Mouse (Mus musculus) heart, embryonic 16.5 days (tissue): ENCODE results near the gene Fbxl12. TPM values are rescaled to one million over a fixed set of nuclear protein-coding genes. Genes with fewer than 3 reads are reported as not detected.

Experiments used
- ATAC-seq: fragments of 200-750 bp; cut with Nextera tagmentation; replicated peaks from 2 replicates; pipeline ENCODE4 v1.8.0; 2017; ENCODE audit warnings: moderate number of reproducible peaks; ENCODE audit not compliant: insufficient read depth, low FRiP score; ENCODE audit errors: extremely low read depth
- H3K27ac ChIP-seq: fragments of 300-500 bp; sonication (generic); 2 replicates; pipeline ENCODE4 v1.5.1; 2014; ENCODE audit warnings: mild to moderate bottlenecking, low read length, control low read depth, moderate library complexity
- H3K27me3 ChIP-seq: fragments of 300-500 bp; sonication (generic); 2 replicates; pipeline ENCODE4 v1.6.1; 2014; ENCODE audit warnings: low read length, mixed read lengths; ENCODE audit not compliant: control insufficient read depth, insufficient read depth
- H3K36me3 ChIP-seq: fragments of 300-500 bp; sonication (generic); 2 replicates; pipeline ENCODE4 v1.6.1; 2014; ENCODE audit not compliant: control insufficient read depth, insufficient read depth
- H3K4me1 ChIP-seq: fragments of 300-500 bp; sonication (generic); 2 replicates; pipeline ENCODE4 v1.6.1; 2014; ENCODE audit warnings: low read length, mixed read lengths; ENCODE audit not compliant: control insufficient read depth, insufficient read depth
- H3K4me2 ChIP-seq: fragments of 300-500 bp; sonication (generic); 2 replicates; pipeline ENCODE4 v1.6.1; 2014; ENCODE audit warnings: low read depth, mild to moderate bottlenecking, control low read depth, low read length
- H3K4me3 ChIP-seq: fragments of 300-500 bp; sonication (generic); 2 replicates; pipeline ENCODE4 v1.5.1; 2014; ENCODE audit warnings: mild to moderate bottlenecking, control low read depth, low read length
- H3K9ac ChIP-seq: fragments of 300-500 bp; sonication (generic); 2 replicates; pipeline ENCODE4 v1.6.1; 2014; ENCODE audit warnings: low read length, control low read depth
- H3K9me3 ChIP-seq: fragments of 300-500 bp; sonication (generic); replicated peaks from 2 replicates; pipeline ENCODE4 v1.6.1; 2016; ENCODE audit warnings: low read length; ENCODE audit not compliant: control insufficient read depth
- WGBS: fragments of 180-500 bp; shearing (Covaris S2); extraction: QIAGEN DNeasy Blood & Tissue Kit; methylation state at CpG from one replicate; pipeline ENCODE4 v1.1.7; 2014; 5-methylcytosine and 5-hydroxymethylcytosine counted together
- polyA plus RNA-seq: library from polyadenylated mRNA; unstranded; fragments of >200 nt; fragmentation: Nextera tagmentation; extraction: Ambion mirVana; gene quantifications from 2 replicates; pipeline ENCODE4 v1.2.1, GENCODE M21; 2015

Gene Fbxl12
- polyA plus RNA-seq, 1 experiment from 2014 or later, result 21.6 TPM

- H3K27ac ChIP-seq, result no peak overlapping the region
- no peaks in the 10 kb centered on the region for H3K27me3 ChIP-seq
- no peak overlapping the region for H3K4me2 ChIP-seq
- no peak overlapping the region for H3K4me3 ChIP-seq
- H3K36me3 ChIP-seq, result peaks cover 37% of the 10 kb centered on the region
- no peak overlapping the region for H3K9ac ChIP-seq
- WGBS, result 96% methylated on average over 8 of the region's 8 CpGs
- no peaks in the 10 kb centered on the region for H3K9me3 ChIP-seq
- peaks cover 9% of the 10 kb centered on the region for H3K4me1 ChIP-seq
- no peak for ATAC-seq
Observed at GRCm38 (mm10) chr9:20662874-20663273, 18.3 kb upstream of the Fbxl12 start.

- no peak overlapping the region for H3K4me2 ChIP-seq
- no peak overlapping the region for H3K4me3 ChIP-seq
- ATAC-seq, result no peak
- H3K27me3 ChIP-seq, result no peaks in the 10 kb centered on the region
- H3K36me3 ChIP-seq, result peaks cover 41% of the 10 kb centered on the region
- H3K27ac ChIP-seq, result no peak overlapping the region
- no peak overlapping the region for H3K9ac ChIP-seq
- H3K4me1 ChIP-seq, result peaks cover 13% of the 10 kb centered on the region
- H3K9me3 ChIP-seq, result no peaks in the 10 kb centered on the region
- 53% methylated on average over 3 of the region's 3 CpGs for WGBS
Observed at GRCm38 (mm10) chr9:20662325-20662724, 17.8 kb upstream of the Fbxl12 start.

GRCm38 (mm10) chr9:20657546-20657945 lies 13.0 kb upstream of the Fbxl12 start:
- no peak overlapping the region for H3K4me2 ChIP-seq
- peak overlapping the region; percentile 71 for H3K27ac ChIP-seq
- peak overlapping the region; percentile 8; the same call in 1 of the 2 replicates for H3K9ac ChIP-seq
- peak; percentile 33; the same call in 1 of the 2 replicates for ATAC-seq
- WGBS, result 59% methylated on average over 3 of the region's 3 CpGs
- peaks cover 27% of the 10 kb centered on the region for H3K4me1 ChIP-seq
- no peaks in the 10 kb centered on the region for H3K9me3 ChIP-seq
- H3K36me3 ChIP-seq, result peaks cover 38% of the 10 kb centered on the region
- H3K27me3 ChIP-seq, result no peaks in the 10 kb centered on the region
- no peak overlapping the region for H3K4me3 ChIP-seq

- Histone ChIP-seq H3K36me3 (peaks cover 23% of the 10 kb centered on the region), H3K9ac (no peak overlapping the region), H3K27ac (no peak overlapping the region), H3K9me3 (no peaks in the 10 kb centered on the region), H3K4me3 (no peak overlapping the region), H3K4me1 (peaks cover 33% of the 10 kb centered on the region), H3K4me2 (no peak overlapping the region), H3K27me3 (no peaks in the 10 kb centered on the region)
- no peak for ATAC-seq
- WGBS, result 88% methylated on average over 3 of the region's 3 CpGs
Observed at GRCm38 (mm10) chr9:20653859-20654258, 9.3 kb upstream of the Fbxl12 start.

DNA sequence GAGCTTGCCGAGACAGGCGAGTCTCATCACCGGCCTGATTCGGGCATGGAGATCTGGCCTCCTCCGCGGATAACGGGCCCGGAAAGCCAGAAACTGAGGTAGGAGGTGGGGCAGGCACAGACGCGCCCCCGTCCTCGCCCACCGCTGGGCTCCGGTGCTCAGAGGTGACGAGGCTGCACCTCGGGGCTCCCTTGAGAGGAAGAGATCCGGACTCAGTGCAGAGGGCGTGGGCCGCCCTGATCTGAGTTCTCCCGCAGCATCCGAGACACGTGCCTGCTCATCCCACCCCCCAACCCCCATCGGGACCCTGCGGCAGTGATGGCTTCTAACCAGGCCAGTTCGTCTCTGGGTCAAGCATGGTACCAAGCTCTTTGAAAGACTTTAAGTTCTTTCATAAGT lies 7.7 kb upstream of the Fbxl12 start:
- H3K27ac ChIP-seq, result peak overlapping the region; percentile 51; the same call in 1 of the 2 replicates
- H3K4me1 ChIP-seq, result peaks cover 23% of the 10 kb centered on the region
- peak overlapping the region; percentile 88 for H3K4me3 ChIP-seq
- H3K27me3 ChIP-seq, result no peaks in the 10 kb centered on the region
- H3K4me2 ChIP-seq, result peak overlapping the region; percentile 87
- ATAC-seq, result no peak; the same call in 1 of the 2 replicates
- peak overlapping the region; percentile 93 for H3K9ac ChIP-seq
- peaks cover 15% of the 10 kb centered on the region for H3K36me3 ChIP-seq
- H3K9me3 ChIP-seq, result no peaks in the 10 kb centered on the region
- WGBS, result 0% methylated on average over 25 of the region's 25 CpGs

- Histone ChIP-seq H3K9me3 (no peaks in the 10 kb centered on the region), H3K27me3 (no peaks in the 10 kb centered on the region), H3K36me3 (peaks cover 15% of the 10 kb centered on the region), H3K9ac (peak within 1 kb of the TSS; percentile 93), H3K4me1 (peaks cover 17% of the 10 kb centered on the region), H3K4me3 (peak within 1 kb of the TSS; percentile 88), H3K4me2 (peak within 1 kb of the TSS; percentile 90), H3K27ac (peak within 1 kb of the TSS; percentile 51; the same call in 1 of the 2 replicates)
- WGBS, result under 1% methylated on average over 45 of the region's 45 CpGs
- ATAC-seq, result peak; percentile 99
Observed at GRCm38 (mm10) chr9:20651602-20652259, 7.2 kb upstream of the Fbxl12 start, which contains the start of gene Pin1. Gene Pin1 (plus strand): TSS chr9:20652095.

DNA sequence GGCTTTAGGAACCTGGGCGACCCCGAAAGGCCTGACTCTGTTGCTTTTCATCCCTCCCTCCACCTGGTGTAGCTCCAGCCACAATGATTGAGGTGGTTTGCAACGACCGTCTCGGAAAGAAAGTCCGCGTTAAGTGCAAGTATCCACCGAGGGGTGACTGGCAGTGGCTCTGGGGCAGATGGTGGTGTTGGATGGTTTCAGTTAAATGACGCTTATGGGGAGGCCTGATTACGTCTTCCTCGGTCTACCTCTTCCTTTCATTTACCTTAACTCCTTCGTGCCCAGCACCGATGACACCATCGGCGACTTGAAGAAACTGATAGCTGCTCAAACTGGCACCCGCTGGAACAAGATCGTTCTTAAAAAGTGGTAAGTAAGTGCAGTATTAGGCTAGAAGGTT lies 554 bp upstream of the Fbxl12 start:
- peaks cover 5% of the 10 kb centered on the region; the same call in 1 of the 2 replicates for H3K36me3 ChIP-seq
- H3K9me3 ChIP-seq, result no peaks in the 10 kb centered on the region
- WGBS, result 2% methylated on average over 17 of the region's 17 CpGs
- peak overlapping the region; percentile 82 for H3K9ac ChIP-seq
- peak overlapping the region; percentile 97 for H3K27ac ChIP-seq
- peak overlapping the region; percentile 99 for H3K4me2 ChIP-seq
- H3K4me1 ChIP-seq, result peaks cover 18% of the 10 kb centered on the region
- ATAC-seq, result no peak
- H3K4me3 ChIP-seq, result peak overlapping the region; percentile 86
- H3K27me3 ChIP-seq, result no peaks in the 10 kb centered on the region

DNA sequence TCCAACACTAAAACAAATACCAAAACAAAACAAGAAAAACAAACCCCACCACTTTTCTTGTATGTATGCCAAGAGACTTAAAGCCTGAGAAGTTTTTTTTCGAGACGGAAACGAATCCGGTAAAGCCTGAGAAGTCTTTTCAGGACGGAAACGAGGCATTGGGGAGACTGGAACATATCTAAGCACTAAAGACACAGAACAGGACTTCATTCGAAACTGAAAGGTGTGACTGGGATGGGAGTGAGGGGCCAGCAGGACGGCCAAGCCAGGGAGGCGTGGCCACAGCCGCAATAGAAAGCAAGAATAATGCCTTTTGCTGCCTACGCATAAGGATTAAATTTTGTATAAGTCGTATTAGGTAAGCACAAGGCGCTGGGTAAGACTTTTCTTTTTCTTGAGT lies 786 bp downstream of the Fbxl12 start:
- H3K27ac ChIP-seq, result peak overlapping the region; percentile 97
- ATAC-seq, result no peak
- H3K36me3 ChIP-seq, result peaks cover 4% of the 10 kb centered on the region; the same call in 1 of the 2 replicates
- peak overlapping the region; percentile 99 for H3K4me2 ChIP-seq
- peak overlapping the region; percentile 86 for H3K4me3 ChIP-seq
- WGBS, result 6% methylated on average over 13 of the region's 13 CpGs
- no peaks in the 10 kb centered on the region for H3K9me3 ChIP-seq
- H3K9ac ChIP-seq, result peak overlapping the region; percentile 82
- peaks cover 18% of the 10 kb centered on the region for H3K4me1 ChIP-seq
- no peaks in the 10 kb centered on the region for H3K27me3 ChIP-seq

- Histone ChIP-seq H3K36me3 (peaks cover 7% of the 10 kb centered on the region), H3K27me3 (no peaks in the 10 kb centered on the region), H3K4me2 (peak overlapping the region; percentile 99), H3K4me1 (peaks cover 20% of the 10 kb centered on the region), H3K9ac (peak overlapping the region; percentile 82), H3K4me3 (peak overlapping the region; percentile 86), H3K9me3 (no peaks in the 10 kb centered on the region), H3K27ac (peak overlapping the region; percentile 97)
- WGBS, result under 1% methylated on average over 30 of the region's 30 CpGs
- ATAC-seq, result peak; percentile 83
Observed at GRCm38 (mm10) chr9:20642896-20643466, 1.6 kb downstream of the Fbxl12 start.
